Mouse (Mus musculus) MEL-GATA-1-ER (cell line): ENCODE measurements around the gene Rph3al.

ENCODE experiments used
- DNase-seq: peaks from one replicate; pipeline ENCODE4 v3.0.0-alpha.2; 2012; ENCODE audit warnings: low read depth; ENCODE audit errors: extremely low read depth

Gene Rph3al

DNA sequence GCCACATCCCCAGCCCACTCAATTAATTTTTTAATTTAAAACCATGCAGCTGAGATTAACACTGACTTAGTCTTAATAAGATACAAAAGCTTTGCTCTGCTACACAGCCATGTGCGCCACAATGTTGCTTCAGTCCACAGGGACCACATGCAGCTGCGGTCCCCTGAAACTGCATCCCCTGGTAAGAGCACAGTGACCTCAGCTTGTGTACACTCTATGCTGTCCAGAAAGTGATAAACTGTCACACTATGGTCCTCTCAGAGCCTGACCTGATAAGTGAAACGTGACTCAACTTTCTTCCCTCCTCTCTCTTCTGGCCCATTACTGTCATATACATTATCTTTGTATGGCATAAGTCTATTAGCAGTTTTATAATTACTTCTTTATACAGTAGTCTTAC is 12.2 kb upstream of the Rph3al start:
- no peak for DNase-seq

DNA sequence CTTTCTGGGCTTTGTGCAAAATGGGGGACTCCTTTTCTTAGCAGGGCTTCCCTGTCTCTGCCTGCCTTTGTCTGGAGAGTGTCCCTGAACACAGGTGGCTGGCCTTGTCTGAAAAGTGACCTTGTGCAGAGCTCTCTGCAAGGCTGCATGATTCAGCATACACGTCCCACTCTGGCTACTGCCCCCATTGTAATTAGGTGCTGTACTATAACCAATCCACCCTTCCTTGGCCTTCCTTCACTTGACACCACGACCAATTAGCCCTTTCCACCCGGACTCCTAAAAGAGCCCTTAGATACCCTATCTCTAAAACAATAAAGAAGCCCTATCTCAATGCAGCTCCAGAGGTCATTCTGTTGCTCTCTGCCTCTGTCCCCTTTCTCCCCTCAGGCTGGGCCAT is 10.6 kb upstream of the Rph3al start:
- no peak for DNase-seq

DNA sequence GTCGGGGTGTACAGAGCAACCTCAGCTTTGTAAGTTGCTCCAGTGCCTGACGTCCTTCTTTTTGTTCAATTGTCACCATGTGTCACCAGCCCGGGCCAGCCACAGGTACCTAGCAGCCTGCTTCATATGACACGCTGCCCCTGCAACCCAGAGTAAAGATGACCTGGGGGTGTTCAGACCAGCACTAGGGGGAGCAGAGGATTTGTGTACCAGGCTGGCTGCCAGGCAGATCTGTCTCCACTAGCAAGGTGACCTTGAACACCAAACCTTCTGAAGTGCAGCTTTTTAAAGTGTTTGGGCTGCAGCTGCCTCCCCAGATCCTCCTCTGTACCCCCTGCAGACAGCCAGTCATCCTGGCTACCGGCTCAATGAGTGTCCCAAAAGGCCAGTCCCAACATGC is 9.0 kb upstream of the Rph3al start:
- no peak for DNase-seq

DNA sequence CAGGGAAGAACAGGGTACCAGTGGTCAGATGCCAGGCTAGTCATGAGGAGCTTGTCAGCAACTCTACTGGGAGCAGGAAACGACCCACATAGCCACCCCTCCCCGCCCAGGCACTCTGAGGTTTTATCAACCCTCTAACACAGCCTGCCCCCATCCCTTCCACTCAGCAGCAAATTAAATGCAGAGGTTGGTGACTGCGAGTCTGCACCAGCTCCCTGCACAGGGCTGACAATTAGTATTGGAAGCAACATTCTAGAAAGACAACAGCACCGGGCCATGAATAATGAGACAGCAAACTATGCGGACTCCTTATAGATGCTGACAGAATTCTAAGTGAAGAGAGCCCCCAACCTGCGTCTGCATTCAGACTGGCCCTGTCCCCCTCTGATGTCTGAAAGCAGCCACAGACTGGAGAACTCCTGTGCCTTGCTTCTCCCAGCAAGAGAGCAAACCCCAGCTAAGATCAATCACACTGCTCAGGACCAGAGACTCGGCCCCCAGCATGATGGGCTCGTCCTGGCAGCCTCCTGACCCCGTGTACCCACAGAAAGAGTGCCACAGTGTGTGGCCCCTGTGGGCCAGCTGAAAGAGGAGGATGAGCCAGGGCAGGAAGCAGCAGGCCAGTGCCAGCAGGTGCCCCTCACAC is 7.7 kb upstream of the Rph3al start:
- no peak for DNase-seq

DNA sequence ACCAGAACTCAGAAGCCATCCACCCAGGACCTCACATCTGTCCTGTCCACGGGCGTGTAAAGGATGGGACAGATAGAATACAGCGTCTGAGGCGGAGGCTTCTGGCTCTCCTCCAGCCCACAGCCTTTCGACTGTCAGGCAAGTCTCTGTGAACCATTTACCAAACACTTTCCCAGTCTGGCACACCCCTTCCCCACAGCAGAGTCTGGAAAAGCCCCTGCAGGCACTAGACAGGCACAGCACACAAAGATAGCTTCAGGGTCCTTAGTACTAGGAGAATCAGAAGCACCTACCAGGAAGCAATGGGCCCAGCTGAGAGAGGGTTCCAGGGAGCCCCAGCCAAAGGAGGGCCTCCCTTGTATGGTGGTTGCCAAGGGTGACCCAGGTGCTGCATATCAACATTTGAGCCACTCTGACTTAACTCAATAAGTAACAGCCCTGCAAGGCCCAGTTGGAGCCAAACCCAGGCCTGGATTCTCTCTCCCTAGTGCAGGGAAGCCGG is 808 bp downstream of the Rph3al start:
- DNase-seq, result no peak

DNA sequence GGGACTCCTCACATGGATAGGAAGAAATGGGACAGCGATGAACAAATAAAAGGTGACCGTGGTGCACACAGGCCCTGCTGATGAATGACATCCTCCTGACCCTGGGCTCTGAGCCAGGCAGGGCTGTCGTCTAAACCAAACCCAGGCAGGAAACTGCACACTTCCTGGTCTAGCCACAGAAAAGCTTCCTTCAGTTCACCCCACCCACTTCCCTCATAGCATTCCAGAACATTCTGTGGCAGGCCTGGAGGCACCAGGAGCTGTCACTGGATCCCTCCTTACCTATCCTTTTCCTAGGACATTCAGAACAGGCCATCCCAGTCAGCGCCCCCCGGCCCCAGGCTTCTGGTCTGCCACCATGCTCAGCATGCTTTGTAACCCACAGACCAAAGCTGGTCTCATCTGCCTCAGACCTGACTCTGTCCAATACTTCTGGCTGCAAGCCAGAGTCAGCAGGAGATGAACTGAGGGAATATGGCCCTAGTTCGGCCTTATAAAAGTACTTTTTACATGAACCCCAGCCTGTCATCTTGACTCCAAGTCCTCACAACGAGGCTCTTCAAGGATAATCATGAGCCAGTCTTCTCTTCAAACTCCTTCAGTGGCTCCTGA is 2.3 kb downstream of the Rph3al start:
- no peak for DNase-seq

DNA sequence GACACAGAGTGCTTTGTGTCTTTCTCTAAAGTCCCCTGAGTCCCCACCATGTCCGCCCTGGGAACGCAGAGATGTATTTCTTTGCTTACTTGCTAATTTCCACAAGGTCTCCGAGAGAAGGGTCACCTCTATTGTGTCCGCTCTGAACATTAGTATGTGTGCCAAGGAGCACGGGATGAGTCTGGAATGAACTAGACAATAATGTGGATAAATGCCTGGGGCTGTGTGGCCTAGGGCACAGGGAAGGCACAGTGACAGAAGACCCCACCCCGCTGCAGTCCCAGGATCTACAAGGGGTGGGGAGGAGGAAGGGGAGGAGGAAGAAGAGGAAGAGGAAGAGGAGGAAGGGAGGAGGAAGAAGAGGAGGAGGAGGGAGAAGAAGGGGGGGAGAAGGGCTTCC is 3.8 kb downstream of the Rph3al start:
- no peak for DNase-seq

DNA sequence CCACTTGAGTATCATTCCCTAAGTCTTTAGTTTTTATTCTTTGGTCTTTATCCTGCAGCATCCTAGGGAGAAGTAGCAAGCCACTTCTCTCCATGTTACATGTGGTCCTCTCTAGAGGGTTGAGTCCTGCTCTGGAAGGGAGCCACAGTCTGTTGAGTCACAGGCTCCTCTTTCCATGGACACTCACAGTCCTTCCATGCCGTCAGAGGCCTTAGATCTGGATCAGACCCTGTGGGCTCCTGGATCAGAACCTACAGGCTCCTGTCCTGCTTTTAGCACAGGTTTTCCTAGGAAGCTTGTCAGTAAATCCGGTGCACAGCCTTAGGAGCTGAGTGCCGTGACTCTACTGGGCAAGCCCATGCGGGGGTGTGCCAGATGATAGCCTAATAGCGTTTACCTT is 4.9 kb downstream of the Rph3al start:
- DNase-seq, result no peak

DNA sequence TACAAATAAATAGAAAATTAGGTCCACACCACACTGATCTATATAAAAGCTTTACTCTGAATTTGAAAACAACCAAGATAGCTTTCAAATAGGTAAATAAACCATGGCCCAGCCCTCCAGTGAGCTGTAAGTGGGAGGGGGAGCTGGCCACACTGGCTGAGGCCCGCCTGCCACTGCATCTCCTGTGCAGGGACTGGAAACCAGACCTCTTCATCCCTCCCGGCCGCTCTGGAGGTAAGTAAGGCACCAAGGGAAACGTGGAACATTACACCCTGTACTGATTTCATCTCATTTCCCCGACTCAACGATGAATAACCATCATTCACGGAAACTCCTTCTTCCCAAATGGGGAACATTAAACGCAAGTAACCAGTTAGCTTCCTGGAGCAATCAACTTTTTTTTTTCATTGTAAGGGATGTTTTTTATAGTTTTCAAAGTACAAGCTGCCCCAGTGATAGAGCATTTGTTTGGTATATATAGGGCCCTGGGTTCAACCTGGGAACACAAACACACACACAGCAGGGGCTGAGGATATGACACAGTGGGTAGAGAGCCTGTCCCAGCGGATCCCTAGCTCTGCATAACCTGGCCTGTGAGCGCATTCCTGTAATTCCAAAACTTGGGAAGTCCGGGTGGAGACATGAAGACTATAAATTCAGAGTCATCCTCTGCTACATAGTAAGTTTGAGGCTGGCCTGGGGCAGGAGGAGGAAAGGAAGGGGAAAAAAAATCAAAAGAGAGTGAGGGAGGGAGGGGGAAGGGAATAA is 7.1 kb downstream of the Rph3al start:
- DNase-seq, result no peak

DNA sequence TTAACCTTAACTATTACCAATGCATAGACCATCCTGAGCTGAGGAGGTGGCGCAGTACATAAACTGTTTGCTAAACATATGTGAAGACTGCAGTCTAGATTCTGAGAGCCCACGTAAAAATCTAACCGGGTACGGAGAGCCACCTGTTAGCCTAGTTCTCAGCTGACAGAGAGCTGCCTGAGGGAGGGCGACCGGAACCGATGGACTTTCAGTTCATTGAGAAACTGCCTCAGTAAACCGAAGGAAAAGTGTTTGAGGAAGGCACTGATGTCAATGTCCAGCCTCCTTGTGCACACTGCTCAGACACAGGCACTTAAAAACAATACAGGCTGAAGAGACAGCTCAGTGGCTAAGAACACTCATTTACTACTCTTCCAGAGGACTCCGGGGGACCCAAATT is 8.0 kb downstream of the Rph3al start:
- no peak for DNase-seq

DNA sequence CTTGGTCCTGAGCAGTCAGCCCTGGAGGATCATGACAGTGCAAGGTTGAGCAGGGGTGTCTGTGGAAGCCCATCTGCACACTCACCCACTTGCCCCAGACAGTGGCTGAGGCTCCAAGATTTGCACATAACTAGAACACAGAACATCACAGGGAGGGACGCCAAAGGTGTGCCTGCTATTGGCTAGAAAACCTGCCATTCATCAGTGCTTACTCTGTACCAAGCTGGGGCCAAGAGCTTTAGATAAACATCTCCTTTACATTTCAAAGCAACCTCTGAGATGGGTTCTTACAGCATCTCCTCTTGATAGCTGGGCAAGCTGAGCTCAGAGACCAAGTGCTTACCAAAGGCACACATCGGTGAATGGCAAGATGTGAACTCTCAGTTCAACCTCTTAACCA is 10.3 kb downstream of the Rph3al start:
- DNase-seq, result no peak

DNA sequence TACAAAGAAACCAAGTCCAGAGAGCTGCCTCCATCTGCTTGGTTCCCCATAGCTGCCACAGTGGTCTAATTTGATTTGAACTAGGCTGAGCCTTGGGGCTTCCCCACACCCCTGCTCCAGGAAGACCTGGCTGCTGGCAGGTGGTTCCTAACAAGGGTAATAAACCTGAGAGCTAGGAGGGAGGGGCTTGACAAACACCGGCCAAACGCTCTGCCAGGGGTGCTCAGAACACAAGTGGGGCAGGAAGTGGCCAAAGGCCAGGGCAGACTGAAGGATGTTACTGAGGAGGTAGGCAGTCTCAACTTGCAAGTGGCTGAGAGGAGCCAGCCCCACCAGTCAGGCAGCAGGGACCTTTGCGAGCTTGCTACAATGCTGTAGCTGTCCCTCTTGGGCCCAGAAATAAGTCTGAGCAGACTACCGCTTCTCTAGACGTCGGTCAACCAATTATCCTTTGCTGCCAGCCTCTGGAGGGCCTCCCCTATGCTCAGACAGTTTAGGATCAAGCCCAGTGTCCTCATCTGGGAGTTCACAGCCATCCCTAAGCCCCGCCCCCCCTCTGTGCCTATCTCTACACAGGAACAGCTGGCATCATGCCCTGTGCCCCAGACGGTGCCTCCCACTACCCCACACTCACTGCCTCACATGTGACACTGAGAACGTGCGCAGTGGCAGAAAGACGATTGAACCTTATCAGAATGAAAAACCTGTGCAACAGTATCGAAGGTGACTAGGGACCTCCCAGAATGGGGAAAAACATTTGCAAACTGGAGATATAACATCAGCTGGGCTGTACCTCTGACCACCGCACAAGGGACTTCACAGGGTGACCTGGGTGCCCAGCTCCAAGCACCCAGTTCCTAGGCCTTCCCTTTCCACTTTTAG is 11.6 kb downstream of the Rph3al start:
- DNase-seq, result peak; percentile 86

DNA sequence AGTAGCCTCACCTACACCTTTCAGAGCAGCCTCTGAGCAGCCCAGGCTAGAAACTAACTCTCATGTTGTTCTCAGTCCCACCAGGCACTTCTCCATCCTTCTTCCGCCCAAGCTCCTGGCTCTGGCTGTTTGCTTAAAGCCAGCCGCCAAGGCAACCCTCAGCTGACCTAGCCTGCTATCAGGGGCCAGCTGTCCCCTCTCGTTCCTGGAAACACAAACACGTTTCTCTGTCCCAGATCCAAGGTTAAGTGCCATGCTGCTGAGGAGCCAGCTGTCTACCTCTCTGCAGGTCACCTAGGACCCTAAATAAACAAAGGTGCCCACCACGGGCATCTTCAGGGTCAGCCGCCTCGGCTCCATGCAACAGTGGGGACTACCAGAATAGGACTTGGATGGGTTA is 12.4 kb downstream of the Rph3al start:
- no peak for DNase-seq

DNA sequence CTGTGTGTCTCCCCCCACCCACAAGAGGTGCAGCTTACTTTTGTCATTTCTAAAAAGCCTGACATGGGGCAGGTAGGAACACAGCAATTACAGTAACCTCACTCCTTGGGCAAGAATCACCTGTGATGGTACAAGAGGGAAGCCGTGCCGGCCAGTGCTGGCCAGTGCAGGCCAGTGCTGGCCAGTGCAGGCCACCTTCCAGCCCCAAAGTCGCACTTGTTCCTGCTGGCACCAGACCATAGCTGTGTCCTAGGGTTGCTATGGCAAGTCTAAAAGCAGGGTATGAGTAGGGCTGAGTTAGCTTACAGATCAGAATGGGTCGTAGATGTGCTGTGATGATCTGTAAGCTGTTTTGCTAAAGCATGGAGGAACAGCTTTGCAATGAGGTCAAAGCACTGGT is 15.5 kb downstream of the Rph3al start:
- DNase-seq, result no peak

DNA sequence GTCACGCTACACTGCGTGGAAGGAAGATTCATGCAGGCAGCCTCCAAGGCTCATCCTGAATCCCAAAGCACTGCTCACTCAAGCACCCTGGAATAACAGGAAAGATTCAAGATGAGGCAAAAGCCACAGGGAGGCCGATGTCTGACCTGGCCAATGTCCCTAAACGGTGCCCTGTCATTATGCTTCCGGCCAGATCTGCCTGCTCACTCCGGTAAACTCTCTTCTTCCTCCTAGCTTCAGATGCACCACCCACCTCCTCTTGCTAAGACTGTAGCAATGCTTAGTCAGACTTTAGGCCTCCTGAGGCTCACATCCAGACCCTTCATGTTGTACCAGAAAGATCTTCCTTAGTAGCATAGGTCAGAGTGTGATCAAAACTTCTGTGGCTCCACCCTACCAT is 19.1 kb downstream of the Rph3al start:
- no peak for DNase-seq

DNA sequence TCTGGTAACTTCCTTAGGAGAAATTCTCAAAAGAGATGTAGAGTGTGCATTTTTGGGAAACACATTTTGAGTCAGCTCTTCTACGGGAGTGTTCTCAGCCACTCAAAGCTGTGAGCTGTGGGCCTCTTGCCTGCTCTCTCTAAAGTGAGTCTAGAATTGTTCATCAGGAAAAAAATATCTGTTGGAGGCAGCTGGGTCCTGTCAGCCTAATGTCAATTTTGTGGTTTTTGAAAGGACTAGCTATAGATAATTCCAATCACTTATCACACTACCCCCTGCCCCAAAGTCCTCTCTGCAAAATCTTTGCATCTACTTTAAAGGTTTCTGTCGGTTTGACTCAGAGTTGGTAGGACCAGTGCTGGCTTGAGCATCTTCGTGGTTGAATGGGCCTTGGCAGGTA is 20.9 kb downstream of the Rph3al start:
- no peak for DNase-seq

DNA sequence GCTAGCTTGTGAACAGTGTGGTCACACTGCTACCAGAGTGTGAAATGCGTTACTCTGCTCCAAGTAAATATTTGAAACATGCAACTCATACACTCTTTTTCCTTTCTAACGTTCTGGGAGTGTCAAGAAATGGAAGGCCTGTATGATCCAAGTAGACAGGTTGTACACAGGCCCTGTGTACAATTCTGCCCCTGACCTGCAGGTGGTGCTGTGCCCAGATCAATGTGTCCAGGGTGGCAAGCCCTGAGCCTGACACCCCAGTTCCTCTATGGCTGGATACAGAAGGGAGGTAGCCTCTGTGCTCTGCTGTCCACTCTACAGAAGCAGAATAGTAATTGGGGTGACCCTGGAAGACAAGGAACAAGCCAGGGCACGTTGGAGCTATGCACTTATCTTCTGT is 24.3 kb downstream of the Rph3al start:
- DNase-seq, result peak; percentile 50

DNA sequence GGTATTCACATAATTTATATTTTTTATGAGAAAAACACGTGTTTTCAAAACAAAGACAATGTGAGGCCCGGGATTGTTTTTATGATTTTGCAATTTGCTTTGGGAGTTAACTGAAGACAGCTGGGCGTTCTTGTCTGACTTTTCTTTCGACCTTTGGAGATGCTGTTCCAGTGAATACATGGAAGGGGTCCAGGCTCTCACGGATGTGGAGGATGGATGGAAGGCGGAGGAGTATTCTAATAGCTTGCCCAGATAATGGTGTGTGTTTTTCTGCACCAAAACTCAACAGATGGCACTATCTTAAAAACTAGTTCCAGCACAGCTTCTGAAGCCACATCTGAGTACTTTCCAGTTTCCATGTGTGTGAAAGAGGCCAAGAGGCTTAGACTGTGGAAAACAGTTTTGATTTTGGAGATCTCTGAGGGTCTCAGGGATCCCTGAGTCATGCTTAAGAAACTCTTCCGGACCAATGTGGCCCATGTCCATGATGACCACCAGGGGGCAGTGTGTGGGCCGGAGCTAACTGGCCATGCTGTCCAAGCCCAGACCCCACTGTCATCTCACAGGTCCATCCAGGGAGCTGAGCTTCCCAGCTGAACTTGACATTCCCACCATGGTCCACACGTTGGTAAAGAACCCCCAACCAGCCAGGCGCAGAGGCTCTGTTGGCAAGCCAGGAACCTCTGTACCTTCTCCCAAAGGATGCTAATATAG is 25.1 kb downstream of the Rph3al start:
- no peak for DNase-seq

DNA sequence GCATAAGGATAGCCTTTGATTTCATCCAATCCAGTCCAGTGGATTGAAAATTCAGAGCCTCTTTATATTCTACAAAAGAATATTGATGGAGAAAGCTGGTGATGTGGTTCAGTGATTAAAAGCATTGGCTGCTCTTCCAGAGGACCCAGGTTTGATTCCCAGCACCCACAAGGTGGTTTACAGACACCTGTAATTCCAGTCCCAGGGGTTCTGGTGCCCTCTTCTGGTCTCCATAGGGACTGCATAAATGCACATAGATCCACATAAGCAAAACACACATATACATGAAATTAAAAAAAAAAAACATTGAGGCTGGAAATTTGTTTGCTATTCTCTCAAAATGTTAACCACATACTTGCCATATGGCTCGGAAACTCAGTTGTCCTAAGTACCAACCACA is 26.3 kb downstream of the Rph3al start:
- DNase-seq, result no peak

DNA sequence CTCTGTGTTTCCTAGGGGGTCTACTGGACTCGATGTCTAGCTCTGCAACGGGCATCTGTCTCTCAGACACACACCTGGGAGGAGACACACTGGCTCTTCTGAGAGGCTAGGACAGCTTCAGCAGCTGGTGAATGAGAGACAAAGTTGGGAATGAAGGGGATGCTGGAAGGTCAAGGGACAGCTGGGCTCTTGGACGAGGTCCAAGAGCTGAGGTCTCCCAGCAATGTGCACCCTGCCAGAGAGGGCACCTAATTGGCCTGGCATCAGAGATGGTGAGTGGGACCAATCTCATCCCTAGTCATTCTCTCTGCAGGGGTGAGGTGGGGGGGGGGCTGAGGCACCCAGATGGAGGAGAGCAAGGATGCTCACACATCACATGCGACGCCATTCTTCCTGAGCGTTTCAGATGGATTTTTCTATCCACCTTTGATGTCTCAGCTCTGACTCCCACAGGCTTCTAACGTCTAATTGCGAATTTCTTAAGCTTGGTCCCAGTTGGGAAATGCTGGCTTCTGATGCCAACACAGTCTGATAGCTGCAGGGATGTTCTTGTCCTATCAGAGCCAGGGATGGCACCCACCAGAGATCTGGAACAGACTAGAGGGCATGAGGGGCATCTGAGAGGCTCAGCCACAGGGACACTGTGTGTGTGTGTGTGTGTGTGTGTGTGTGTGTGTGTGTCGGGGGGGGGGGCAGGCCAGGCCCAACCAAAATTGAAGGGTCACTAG is 28.4 kb downstream of the Rph3al start:
- DNase-seq, result no peak
